Comparison of ENCODE assay signal across 8 mouse cellular contexts in genomic region chr2:118676839-118677741, GRCm38 (mm10). TPM values are rescaled to one million over a fixed set of nuclear protein-coding genes. Genes with fewer than 3 reads are reported as not detected.
A peak's percentile ranks its signal among the peaks of the same experiment; 100 is the strongest.
DNase-seq lines count a peak whose midpoint lies in the region; ATAC-seq and TF ChIP-seq lines count a peak whose summit lies in the region.

No protein-coding gene starts in this region.

- H3K27ac ChIP-seq in liver, adult 2 months (replicated peaks; ENCODE audit: insufficient read depth, low read depth, low read length), result no peak overlapping the region

- TF ChIP-seq CTCF in liver, adult 2 months (IDR thresholded peaks at IDR 0.05; ENCODE audit: low read depth, low read length), result no peak

- peak; percentile 19 for DNase-seq in cerebellum, adult 9-11 months
- no peak for DNase-seq in cerebellum, adult 9-10 months
- peak; percentile 60 for DNase-seq in urinary bladder, postnatal 14 days (ENCODE audit: low spot score)
- no peak for DNase-seq in urinary bladder, adult 18-20 months (ENCODE audit: low spot score in 2 of 2)
- DNase-seq in liver, adult 2 months (ENCODE audit: extremely low read depth, low read depth, low spot score), result no peak
- peak; percentile 53 for DNase-seq in neural tube, embryonic 10.5 days (ENCODE audit: extremely low spot score, low spot score)
- no peak for DNase-seq in spleen, postnatal 4 days (ENCODE audit: low spot score in 2 of 2)

- TF ChIP-seq POLR2A in liver, adult 2 months (IDR thresholded peaks at IDR 0.05; ENCODE audit: extremely low read depth, insufficient read depth, low read length), result no peak

- peak overlapping the region; percentile 20 for H3K9ac ChIP-seq in liver, adult 2 months (ENCODE audit: low read depth, low read length)

- H3K79me2 ChIP-seq in liver, adult 2 months (ENCODE audit: control insufficient read depth, insufficient read depth, low read length), result no peaks in the 10 kb centered on the region

- H3K27me3 ChIP-seq in liver, adult 2 months (ENCODE audit: control insufficient read depth, insufficient read depth, low read length), result peaks cover 13% of the 10 kb centered on the region; the same call in 1 of the 2 replicates

- peak; percentile 24 to 31; a peak in 2 of 4 replicates for ATAC-seq in hematopoietic stem cell, adult 5-6 weeks (replicated peaks in 1 of 2; ENCODE audit: insufficient read depth in 1 of 2, low FRiP score in 2 of 2, low TSS enrichment in 1 of 2, low read depth in 1 of 2, poor library complexity in 2 of 2, severe bottlenecking in 2 of 2)

- peak overlapping the region; percentile 39; the same call in 1 of the 2 replicates for H3K4me3 ChIP-seq in liver, adult 2 months (ENCODE audit: insufficient read depth, low read depth, low read length)

- 2% methylated on average over 89 of the region's 89 CpGs for WGBS in liver, adult 2 months

- H3K4me1 ChIP-seq in liver, adult 2 months (ENCODE audit: control insufficient read depth, insufficient read depth, low read length), result no peaks in the 10 kb centered on the region

- H3K36me3 ChIP-seq in liver, adult 2 months (ENCODE audit: control insufficient read depth, insufficient read depth, low read length), result no peaks in the 10 kb centered on the region

RNA-seq across cellular contexts. Expression of gene Pak6, which starts 14.0 kb away (rescaled TPM):
- 0.94 TPM in 1 of 2 replicates, not detected in the other for total RNA-seq in hematopoietic stem cell, adult 5-6 weeks (2017)
- total RNA-seq in liver, adult 2 months (2014; rRNA removed), result 0.07 TPM in 1 of 2 replicates, not detected in the other
- polyA plus RNA-seq in liver, adult 2 months (2012; rRNA removed), result 0.23 and 0.25 TPM in 2 replicates

RNA-seq across cellular contexts. Expression of gene Ankrd63, which starts 26.7 kb away (rescaled TPM):
- 1.9 and 2.3 TPM in 2 replicates for total RNA-seq in hematopoietic stem cell, adult 5-6 weeks (2017)
- not detected in 2 replicates for total RNA-seq in liver, adult 2 months (2014; rRNA removed)
- not detected in 2 replicates for polyA plus RNA-seq in liver, adult 2 months (2012; rRNA removed)

RNA-seq across cellular contexts. Expression of gene Plcb2, which starts 51.1 kb away (rescaled TPM):
- 67.8 and 118 TPM in 2 replicates for total RNA-seq in hematopoietic stem cell, adult 5-6 weeks (2017)
- total RNA-seq in liver, adult 2 months (2014; rRNA removed), result 1.2 and 1.7 TPM in 2 replicates
- polyA plus RNA-seq in liver, adult 2 months (2012; rRNA removed), result 0.68 and 0.80 TPM in 2 replicates

Comparison
In these comparisons a context has a peak if more than half of its experiments do, and no peak if none do; other contexts are left out.
1. DNase-seq: peak in cerebellum, adult 9-11 months (single experiment), urinary bladder, postnatal 14 days (single experiment) and neural tube, embryonic 10.5 days (single experiment); none in cerebellum, adult 9-10 months (single experiment), urinary bladder, adult 18-20 months (0 of 2), liver, adult 2 months (single experiment) and spleen, postnatal 4 days (0 of 2).
2. RNA of gene Plcb2, which starts 51.1 kb away (total RNA-seq): 67.8 to 118 TPM in hematopoietic stem cell, adult 5-6 weeks; 1.2 to 1.7 TPM in liver, adult 2 months; every median in the first group is over 10 times any median in the second.